Mouse (Mus musculus) embryo, embryonic 9.5 days (tissue): ENCODE measurements around the gene Ints1.

Experiments
- DNase-seq: peaks from one replicate; pipeline ENCODE4 v3.0.0-alpha.2; 2017; ENCODE audit errors: extremely low spot score

Ints1 gene

GRCm38 (mm10) chr5:139775216-139775926, at the start of gene Ints1:
Gene Ints1 (minus strand): TSS chr5:139775674.
- peak; percentile 95 for DNase-seq

DNA sequence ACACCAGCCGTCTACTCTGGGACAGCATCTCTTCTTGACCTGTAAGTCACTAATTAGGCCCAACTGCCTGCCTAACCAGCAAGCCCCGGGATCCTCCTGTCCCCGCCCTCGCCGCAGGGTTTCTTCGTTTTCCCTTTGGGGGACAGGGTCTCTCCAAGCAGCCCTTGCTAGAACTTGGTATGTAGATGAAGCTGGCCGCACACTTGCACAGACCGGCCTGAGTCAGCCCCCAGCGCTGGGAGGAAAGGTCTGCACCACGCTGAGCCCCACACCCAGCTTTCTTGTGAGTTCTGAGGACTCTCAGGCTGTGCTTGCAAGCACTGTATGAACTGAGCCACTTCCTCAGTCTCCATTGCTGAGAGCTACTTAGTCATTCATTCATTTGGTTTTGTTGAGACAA, 49.1 kb upstream of the Ints1 start:
- DNase-seq: no peak

GRCm38 (mm10) chr5:139821466-139822459, 46.3 kb upstream of the Ints1 start:
- DNase-seq: no peak

- no peak for DNase-seq
Measured at GRCm38 (mm10) chr5:139819538-139820181, 44.2 kb upstream of the Ints1 start, which contains the start of gene Tmem184a. Gene Tmem184a (minus strand): TSS chr5:139819917.

DNA sequence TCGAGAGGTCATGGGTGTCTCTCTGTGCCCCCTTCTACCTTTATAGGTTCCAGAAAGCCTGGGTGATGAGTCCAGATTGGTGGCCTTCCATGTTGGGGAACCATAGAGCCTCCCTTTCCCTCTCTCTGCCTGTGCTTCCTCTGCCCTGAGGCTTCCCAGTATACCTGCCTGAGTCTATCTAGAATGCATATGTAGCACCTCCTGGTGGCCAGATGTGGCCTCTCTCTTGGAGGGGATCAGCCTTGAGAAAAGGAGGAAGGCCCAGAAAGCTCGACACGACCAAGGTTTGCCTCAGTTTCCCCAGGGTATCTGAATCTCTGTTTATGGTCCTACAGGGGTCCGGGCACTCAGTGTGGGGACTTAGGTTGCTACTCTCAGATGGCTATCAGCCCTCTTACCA, 43.3 kb upstream of the Ints1 start:
- DNase-seq: no peak

- no peak for DNase-seq
Measured at GRCm38 (mm10) chr5:139818056-139818455, 42.6 kb upstream of the Ints1 start.

DNA sequence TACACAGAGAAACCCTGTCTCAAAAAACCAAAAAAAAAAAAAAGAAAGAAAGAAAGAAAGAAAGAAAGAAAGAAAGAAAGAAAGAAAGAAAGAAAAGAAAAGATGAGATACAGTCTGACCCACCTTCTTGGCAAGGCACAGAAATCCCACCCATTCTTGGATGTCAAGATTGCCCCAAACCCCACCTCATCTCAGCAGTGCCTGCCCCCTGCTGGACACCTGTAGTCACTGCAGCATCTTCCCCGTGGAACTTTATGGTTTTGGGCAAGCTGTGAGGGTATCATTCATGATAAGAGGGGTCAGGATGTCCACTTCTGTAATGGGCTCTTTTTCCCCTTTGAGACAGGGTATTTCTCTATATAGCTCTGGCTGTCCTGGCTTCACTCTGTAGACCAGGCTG, 41.8 kb upstream of the Ints1 start:
- DNase-seq: no peak

DNA sequence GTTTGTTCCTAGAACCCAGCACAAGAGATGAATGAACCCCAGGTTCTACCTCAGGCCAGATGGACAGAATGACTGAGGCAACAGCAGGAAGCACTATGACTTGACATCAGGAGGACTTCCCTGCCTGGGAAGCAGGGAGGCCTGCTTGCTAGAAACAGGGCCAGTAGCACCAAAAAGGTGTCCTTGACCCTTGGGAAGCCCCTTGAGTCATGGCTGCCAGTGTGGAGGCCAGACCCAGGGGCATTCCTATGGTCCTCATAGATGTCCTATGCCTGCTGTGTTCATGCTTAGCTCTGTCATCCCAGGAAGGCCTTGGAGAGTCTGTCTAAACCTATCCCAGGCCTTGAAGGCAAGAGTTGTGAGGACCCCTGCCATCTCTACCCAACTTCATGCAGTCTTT, 41.0 kb upstream of the Ints1 start:
- no peak for DNase-seq

- DNase-seq: no peak
Measured at GRCm38 (mm10) chr5:139815964-139816363, 40.5 kb upstream of the Ints1 start.

DNA sequence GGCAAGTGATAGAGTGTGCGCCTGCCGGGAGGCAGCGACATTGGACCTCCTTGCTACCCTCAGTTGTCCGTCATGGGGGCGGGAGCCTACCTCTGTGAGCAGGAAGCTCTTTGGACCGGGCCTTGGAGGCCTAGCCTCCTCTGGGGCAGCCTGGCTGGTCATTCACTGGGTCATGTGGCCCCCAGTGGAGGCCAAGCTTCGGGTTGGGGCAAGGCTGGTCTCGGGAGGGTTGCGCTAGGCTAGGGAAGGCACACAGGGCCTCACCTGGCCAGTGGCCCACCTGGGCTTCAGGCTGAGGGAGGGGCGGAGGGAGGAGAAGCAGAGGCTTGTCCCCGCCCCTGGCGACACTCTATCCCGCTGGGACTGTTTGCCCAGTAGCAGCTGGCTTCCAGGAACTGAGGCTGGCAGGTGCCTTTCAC, 38.5 kb upstream of the Ints1 start:
- DNase-seq: no peak

DNA sequence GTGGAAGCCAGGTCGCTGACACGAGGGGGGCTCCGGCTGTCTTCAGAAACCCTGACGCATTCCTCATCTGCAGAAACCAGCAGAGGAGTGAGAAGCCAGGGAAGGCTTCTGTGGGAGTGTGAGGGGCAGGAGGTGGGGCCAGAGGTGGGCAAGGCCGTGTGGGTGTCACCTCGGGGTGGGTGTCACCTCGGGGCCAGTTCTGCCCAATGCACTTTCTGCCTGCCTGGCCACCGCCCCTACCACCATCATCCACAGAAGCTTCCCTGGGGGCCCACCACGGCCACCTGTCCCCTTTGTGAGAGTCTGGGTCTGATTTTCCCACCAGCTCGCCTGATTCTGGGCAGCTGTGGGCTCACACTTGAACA, 37.6 kb upstream of the Ints1 start:
- DNase-seq: no peak

- no peak for DNase-seq
Measured at GRCm38 (mm10) chr5:139812398-139813125, 37.1 kb upstream of the Ints1 start.

DNA sequence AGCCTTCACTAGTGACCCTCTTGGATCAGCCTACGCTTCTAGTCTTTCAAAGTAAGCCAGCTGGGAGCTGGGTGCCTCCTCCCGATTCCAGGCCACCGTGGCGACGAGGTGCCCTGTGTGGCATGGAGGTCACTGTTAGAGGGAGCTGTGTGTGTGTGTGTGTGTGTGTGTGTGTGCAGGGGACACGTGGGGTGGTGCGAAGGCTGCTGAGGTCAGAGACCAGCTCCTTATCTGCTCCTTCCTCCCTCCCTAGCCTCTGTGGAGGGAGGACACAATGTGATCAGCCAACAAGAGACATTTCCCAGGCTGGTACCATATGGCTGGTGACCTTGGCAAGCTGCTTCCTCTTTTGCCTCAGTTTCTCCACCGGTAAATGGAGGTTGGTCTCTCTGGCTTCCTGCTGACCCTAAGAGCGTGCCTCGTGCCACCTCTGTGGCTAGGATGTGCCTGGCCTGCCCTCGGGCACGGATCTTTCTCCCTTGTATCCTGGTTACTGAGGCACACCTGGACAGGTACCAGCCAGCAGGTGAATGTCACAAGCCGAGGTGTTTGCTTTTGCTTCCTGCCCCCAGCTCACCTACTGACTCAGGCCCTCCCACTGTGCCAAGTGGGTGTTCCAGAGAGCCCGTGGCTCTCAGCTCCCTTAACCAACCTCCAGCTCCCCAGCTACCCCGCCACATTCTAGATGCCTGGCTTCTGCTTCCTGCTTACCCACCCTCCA, 36.4 kb upstream of the Ints1 start:
- no peak for DNase-seq

GRCm38 (mm10) chr5:139809397-139809796, 33.9 kb upstream of the Ints1 start:
- DNase-seq: no peak

DNA sequence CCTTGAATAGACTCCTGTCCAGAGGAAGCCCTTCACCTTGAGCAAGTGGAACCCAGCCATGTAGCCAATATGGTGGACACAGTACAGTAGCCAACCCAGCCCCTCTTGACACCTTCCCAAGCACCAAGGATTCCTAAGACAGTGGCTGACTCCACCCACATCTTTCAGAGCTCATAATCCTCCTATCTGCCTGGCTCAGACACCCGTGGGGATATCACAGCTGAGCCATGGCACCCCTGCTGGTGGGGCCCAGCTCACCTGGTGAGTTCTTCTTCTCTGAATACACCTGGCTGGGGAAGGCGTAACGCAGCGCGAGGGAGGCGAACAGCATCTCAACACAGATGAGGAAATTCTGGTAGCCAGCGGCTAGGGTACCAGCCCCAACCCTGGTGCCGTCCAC, 30.4 kb upstream of the Ints1 start:
- DNase-seq: no peak

- no peak for DNase-seq
Measured at GRCm38 (mm10) chr5:139804573-139805111, 29.2 kb upstream of the Ints1 start.

GRCm38 (mm10) chr5:139804107-139804551, 28.7 kb upstream of the Ints1 start:
- DNase-seq: peak; percentile 46

GRCm38 (mm10) chr5:139803601-139804102, 28.2 kb upstream of the Ints1 start:
- peak; percentile 71 for DNase-seq

DNA sequence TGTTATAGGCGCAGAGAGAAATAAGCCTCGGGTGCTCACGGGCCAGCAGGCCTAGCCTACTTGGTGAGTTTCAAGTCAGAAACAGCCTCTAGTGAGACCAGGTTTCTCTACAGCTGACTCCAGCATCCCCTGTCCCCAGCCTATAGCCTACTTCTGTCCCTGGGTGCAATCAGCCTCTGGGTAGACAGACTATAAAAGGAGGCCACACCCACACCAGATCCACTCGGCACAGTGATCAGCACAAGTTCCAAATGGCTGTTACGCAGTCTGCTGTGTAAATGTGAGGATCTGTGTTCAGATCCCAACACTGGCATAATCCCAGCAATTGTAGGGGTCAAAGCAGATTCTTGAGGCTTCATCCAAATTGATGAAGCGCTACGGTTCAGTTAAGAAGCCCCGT, 27.7 kb upstream of the Ints1 start:
- DNase-seq: no peak

DNA sequence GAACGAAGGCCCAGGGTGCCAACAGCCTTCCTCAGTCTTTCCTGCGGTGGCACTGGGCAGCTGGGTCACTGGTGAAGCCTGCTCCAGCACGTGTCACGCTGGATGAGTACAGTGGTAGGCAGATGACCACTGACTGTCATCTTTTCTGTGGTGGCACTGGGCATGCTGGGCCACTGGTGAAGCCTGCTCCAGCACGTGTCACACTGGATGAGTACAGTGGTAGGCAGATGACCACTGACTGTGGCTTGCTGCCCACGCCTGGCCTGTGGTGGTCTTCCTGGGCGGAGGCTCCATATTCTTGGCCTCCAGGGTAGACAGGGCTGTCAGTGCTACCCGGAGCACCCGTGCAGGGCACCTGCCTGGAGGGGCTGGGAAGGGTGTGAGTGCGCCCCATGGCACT, 26.4 kb upstream of the Ints1 start:
- no peak for DNase-seq
